Mouse (Mus musculus) MEL (cell line): ENCODE results near the gene Fam173a. TPM values are rescaled to one million over a fixed set of nuclear protein-coding genes. Genes with fewer than 3 reads are reported as not detected.

Experiments used
- DNase-seq: peaks from one replicate; pipeline ENCODE4 v3.0.0; 2011; ENCODE audit warnings: low read depth, low spot score
- H3K27ac ChIP-seq: 2 replicates; pipeline ENCODE4 v1.5.1; 2012; ENCODE audit warnings: low read depth, mild to moderate bottlenecking, control low read depth, low read length, moderate library complexity; ENCODE audit not compliant: control insufficient read depth
- H3K27me3 ChIP-seq, 2 experiments: fragments of 150-350 bp in 1 of 2; sonication (generic) in 1 of 2; 2 replicates each; pipeline ENCODE4 v1.6.1; 2012; ENCODE audit warnings: low read length in 2 of 2, mild to moderate bottlenecking in 2 of 2, improper control_type of control experiment in 1 of 2, moderate library complexity in 1 of 2; ENCODE audit not compliant: insufficient read depth in 2 of 2, control insufficient read depth in 1 of 2
- H3K36me3 ChIP-seq, 2 experiments: 2 replicates each; pipeline ENCODE4 v1.6.1; 2012 to 2014; ENCODE audit warnings: low read length in 2 of 2, improper control_type of control experiment in 1 of 2, inconsistent platforms in 1 of 2, mild to moderate bottlenecking in 1 of 2; ENCODE audit not compliant: insufficient read depth in 2 of 2, control insufficient read depth in 1 of 2
- H3K4me1 ChIP-seq, 2 experiments: fragments of 150-350 bp in 1 of 2; sonication (generic) in 1 of 2; 2 replicates each; pipeline ENCODE4 v1.6.1; 2012; ENCODE audit warnings: low read length in 2 of 2, improper control_type of control experiment in 1 of 2, mild to moderate bottlenecking in 1 of 2; ENCODE audit not compliant: insufficient read depth in 2 of 2, control insufficient read depth in 1 of 2
- H3K4me3 ChIP-seq, 2 experiments: fragments of 150-350 bp in 1 of 2; sonication (generic) in 1 of 2; 2 replicates each; pipeline ENCODE4 v1.5.1; 2012; ENCODE audit warnings: low read depth in 2 of 2, low read length in 2 of 2, mild to moderate bottlenecking in 2 of 2, moderate library complexity in 2 of 2, control low read depth in 1 of 2, improper control_type of control experiment in 1 of 2; ENCODE audit not compliant: control insufficient read depth in 1 of 2, insufficient read depth in 1 of 2
- H3K79me2 ChIP-seq: 2 replicates; pipeline ENCODE4 v1.6.1; 2012; ENCODE audit warnings: mild to moderate bottlenecking, low read length, moderate library complexity; ENCODE audit not compliant: control insufficient read depth, poor library complexity, insufficient read depth
- H3K9ac ChIP-seq: 2 replicates; pipeline ENCODE4 v1.6.1; 2012; ENCODE audit warnings: low read depth, mild to moderate bottlenecking, control low read depth, low read length, moderate library complexity; ENCODE audit not compliant: control insufficient read depth, poor library complexity, severe bottlenecking
- H3K9me3 ChIP-seq: fragments of 150-350 bp; sonication (generic); replicated peaks from 2 replicates; pipeline ENCODE4 v1.6.1; 2012; ENCODE audit warnings: mild to moderate bottlenecking, low read length, improper control_type of control experiment, moderate library complexity; ENCODE audit not compliant: insufficient read depth
- BHLHE40 ChIP-seq: IDR thresholded peaks from 2 replicates; pipeline ENCODE4 v1.6.1; 2012; ENCODE audit warnings: low read depth, mild to moderate bottlenecking, inconsistent platforms, low read length, improper control_type of control experiment, borderline replicate concordance
- CHD1 ChIP-seq: IDR thresholded peaks from 2 replicates; pipeline ENCODE4 v1.6.1; 2012; ENCODE audit warnings: low read depth, mild to moderate bottlenecking, inconsistent platforms, low read length, improper control_type of control experiment
- E2F4 ChIP-seq: IDR thresholded peaks from 2 replicates; pipeline ENCODE4 v1.6.1; 2011; ENCODE audit warnings: low read depth, low read length, improper control_type of control experiment, borderline replicate concordance
- ELF1 ChIP-seq: IDR thresholded peaks from 2 replicates; pipeline ENCODE4 v1.6.1; 2014; ENCODE audit warnings: low read depth, mild to moderate bottlenecking, inconsistent platforms, low read length, improper control_type of control experiment, moderate library complexity
- ETS1 ChIP-seq: IDR thresholded peaks from 2 replicates; pipeline ENCODE4 v1.6.1; 2012; ENCODE audit warnings: low read depth, mild to moderate bottlenecking, inconsistent platforms, low read length, improper control_type of control experiment, moderate library complexity
- GABPA ChIP-seq: IDR thresholded peaks from 2 replicates; pipeline ENCODE4 v1.6.1; 2012; ENCODE audit warnings: low read depth, mild to moderate bottlenecking, inconsistent platforms, low read length, improper control_type of control experiment, moderate library complexity
- GATA1 ChIP-seq: IDR thresholded peaks from 2 replicates; pipeline ENCODE4 v1.6.1; 2011; ENCODE audit warnings: low read depth, low read length, improper control_type of control experiment
- HCFC1 ChIP-seq: IDR thresholded peaks from 2 replicates; pipeline ENCODE4 v1.6.1; 2012; ENCODE audit warnings: low read depth, mild to moderate bottlenecking, inconsistent platforms, low read length, improper control_type of control experiment, moderate library complexity
- JUND ChIP-seq: IDR thresholded peaks from 2 replicates; pipeline ENCODE4 v1.6.1; 2011; ENCODE audit warnings: low read depth, mild to moderate bottlenecking, improper control_type of control experiment, low read length
- KAT2A ChIP-seq: conservative IDR thresholded peaks from 2 replicates; pipeline ENCODE4 v1.6.1; 2012; ENCODE audit warnings: low read depth, low read length, improper control_type of control experiment, inconsistent platforms
- MAFK ChIP-seq: IDR thresholded peaks from 2 replicates; pipeline ENCODE4 v1.6.1; 2011; ENCODE audit warnings: low read depth, mild to moderate bottlenecking, low read length, improper control_type of control experiment, borderline replicate concordance
- MAZ ChIP-seq: IDR thresholded peaks from 2 replicates; pipeline ENCODE4 v1.6.1; 2012; ENCODE audit warnings: low read depth, mild to moderate bottlenecking, inconsistent platforms, low read length, improper control_type of control experiment
- MXI1 ChIP-seq: IDR thresholded peaks from 2 replicates; pipeline ENCODE4 v1.6.1; 2011; ENCODE audit warnings: mild to moderate bottlenecking, low read depth, low read length, improper control_type of control experiment
- MYB ChIP-seq: IDR thresholded peaks from 2 replicates; pipeline ENCODE4 v1.6.1; 2011; ENCODE audit warnings: mild to moderate bottlenecking, low read depth, low read length, improper control_type of control experiment
- MYC ChIP-seq: IDR thresholded peaks from 2 replicates; pipeline ENCODE4 v1.6.1; 2011; ENCODE audit warnings: low read depth, mild to moderate bottlenecking, low read length, improper control_type of control experiment, moderate library complexity
- NRF1 ChIP-seq: IDR thresholded peaks from 2 replicates; pipeline ENCODE4 v1.6.1; 2014; ENCODE audit warnings: low read depth, mild to moderate bottlenecking, inconsistent platforms, low read length, improper control_type of control experiment, moderate library complexity; ENCODE audit not compliant: poor library complexity, insufficient read depth, severe bottlenecking
- POLR2A ChIP-seq, 2 experiments: IDR thresholded peaks; 2 replicates each; pipeline ENCODE4 v1.6.1; 2011 to 2012; ENCODE audit warnings: low read length in 2 of 2, mild to moderate bottlenecking in 2 of 2, control low read depth in 1 of 2, improper control_type of control experiment in 1 of 2, low read depth in 1 of 2, moderate library complexity in 1 of 2; ENCODE audit not compliant: control insufficient read depth in 1 of 2, insufficient read depth in 1 of 2, poor library complexity in 1 of 2
- RAD21 ChIP-seq: IDR thresholded peaks from 2 replicates; pipeline ENCODE4 v1.6.1; 2011; ENCODE audit warnings: mild to moderate bottlenecking, low read depth, low read length, improper control_type of control experiment
- RCOR1 ChIP-seq: IDR thresholded peaks from 2 replicates; pipeline ENCODE4 v1.6.1; 2012; ENCODE audit warnings: low read depth, mild to moderate bottlenecking, inconsistent platforms, low read length, improper control_type of control experiment
- SIN3A ChIP-seq: IDR thresholded peaks from 2 replicates; pipeline ENCODE4 v1.6.1; 2012; ENCODE audit warnings: low read length, improper control_type of control experiment, inconsistent platforms
- SMC3 ChIP-seq: IDR thresholded peaks from 2 replicates; pipeline ENCODE4 v1.6.1; 2011; ENCODE audit warnings: low read depth, low read length, improper control_type of control experiment
- TAL1 ChIP-seq: IDR thresholded peaks from 2 replicates; pipeline ENCODE4 v1.6.1; 2012; ENCODE audit warnings: mild to moderate bottlenecking, inconsistent platforms, low read length, moderate library complexity, mixed read lengths
- TCF12 ChIP-seq: IDR thresholded peaks from 2 replicates; pipeline ENCODE4 v1.6.1; 2014; ENCODE audit warnings: low read depth, mild to moderate bottlenecking, inconsistent platforms, low read length, improper control_type of control experiment, moderate library complexity
- UBTF ChIP-seq: IDR thresholded peaks from 2 replicates; pipeline ENCODE4 v1.6.1; 2012; ENCODE audit warnings: low read depth, mild to moderate bottlenecking, inconsistent platforms, low read length, improper control_type of control experiment, moderate library complexity, borderline replicate concordance; ENCODE audit not compliant: insufficient read depth
- USF2 ChIP-seq, 2 experiments: IDR thresholded peaks; 2 replicates each; pipeline ENCODE4 v1.6.1; 2011 to 2012; ENCODE audit warnings: improper control_type of control experiment in 2 of 2, low read length in 2 of 2, borderline replicate concordance in 1 of 2, inconsistent platforms in 1 of 2, low read depth in 1 of 2, mild to moderate bottlenecking in 1 of 2; ENCODE audit not compliant: insufficient read depth in 1 of 2
- ZKSCAN1 ChIP-seq: IDR thresholded peaks from 2 replicates; pipeline ENCODE4 v1.6.1; 2012; ENCODE audit warnings: low read depth, mild to moderate bottlenecking, inconsistent platforms, low read length, improper control_type of control experiment, moderate library complexity
- ZNF384 ChIP-seq: IDR thresholded peaks from 2 replicates; pipeline ENCODE4 v1.6.1; 2012; ENCODE audit warnings: low read depth, mild to moderate bottlenecking, inconsistent platforms, low read length, improper control_type of control experiment
- polyA plus RNA-seq, 2 experiments: library from polyadenylated mRNA; stranded (reverse) in 1 of 2; unstranded in 1 of 2; fragments of >175 nt in 1 of 2; fragments of >200 nt in 1 of 2; gene quantifications; 2 replicates each; pipeline versions ENCODE4 v1.2.1 to v1.2.4; 2012; ENCODE audit warnings: low replicate concordance in 2 of 2, low read depth in 1 of 2; ENCODE audit not compliant: insufficient read length in 2 of 2, insufficient read depth in 1 of 2, missing spikeins in 1 of 2
- total RNA-seq: library from RNA; depleted of rRNA; stranded (reverse); fragments of 300-350 nt; gene quantifications from 2 replicates; pipeline ENCODE4 v1.2.3, GENCODE M21; 2012

Fam173a gene
- total and polyA plus RNA-seq, 3 experiments = 36.6 to 39.0 TPM; not detected in 1

DNA sequence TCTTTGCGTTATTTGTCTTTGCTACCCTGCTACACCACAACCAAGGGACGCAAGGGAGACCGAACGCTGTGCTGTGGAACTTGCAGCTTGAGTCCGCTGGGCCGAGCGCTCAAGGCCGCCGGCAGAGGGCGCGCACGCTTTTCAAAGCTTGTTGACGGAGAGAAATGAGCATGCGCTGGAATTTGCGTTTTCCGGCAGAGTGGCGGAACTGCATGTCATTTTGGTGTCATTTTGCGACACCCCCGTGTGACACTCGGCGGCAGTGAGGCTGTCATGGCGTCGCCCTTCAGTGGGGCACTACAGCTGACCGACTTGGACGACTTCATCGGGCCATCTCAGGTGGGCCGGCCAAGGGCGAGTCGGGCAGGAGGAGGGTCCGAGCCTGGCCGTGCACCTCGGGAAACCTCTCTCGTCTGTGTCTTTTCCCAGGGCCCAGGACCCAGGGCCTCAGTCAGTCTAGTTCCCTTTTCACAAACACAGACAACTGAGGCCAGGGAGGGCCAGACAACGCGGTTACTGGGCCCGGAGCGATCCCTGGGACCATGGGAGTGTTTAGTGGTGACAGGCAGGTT is 19.1 kb downstream of the Fam173a start, which contains the start of gene Narfl (continued):
- TF ChIP-seq MXI1 = peak; percentile 93
- peak; percentile 96 for TF ChIP-seq SMC3

DNA sequence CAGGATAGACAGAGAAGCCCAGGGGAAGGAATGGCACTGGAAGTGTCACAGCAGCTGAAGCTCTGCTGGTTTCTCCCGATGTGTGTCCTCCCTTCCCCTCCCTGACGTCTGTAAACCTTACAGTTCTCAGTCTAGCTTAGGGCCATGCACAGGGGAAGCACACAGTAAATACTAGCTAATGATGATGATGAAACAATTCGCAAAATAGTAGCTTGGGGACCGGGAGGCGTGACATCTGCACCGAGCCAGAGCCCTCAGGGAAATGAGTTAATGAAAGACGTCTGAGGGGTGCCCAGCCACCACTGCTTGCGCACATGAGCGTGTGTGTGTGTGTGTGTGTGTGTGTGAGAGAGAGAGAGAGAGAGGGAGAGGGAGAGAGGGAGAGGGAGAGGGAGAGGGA is 23.4 kb downstream of the Fam173a start:
- H3K9ac ChIP-seq = peak overlapping the region; percentile 45; the same call in 1 of the 2 replicates
- no peaks in the 10 kb centered on the region for H3K36me3 ChIP-seq
- DNase-seq = no peak
- peaks cover 6% of the 10 kb centered on the region for H3K79me2 ChIP-seq
- TF ChIP-seq GATA1 (no peak), CHD1 (no peak), KAT2A (no peak), MYB (no peak), TAL1 (no peak), SMC3 (no peak), GABPA (no peak), UBTF (no peak), TCF12 (no peak), MAFK (no peak), ZNF384 (no peak), POLR2A (IDR thresholded peaks at IDR 0.05; ENCODE audit: control insufficient read depth in 1 of 2, insufficient read depth in 1 of 2, low read depth in 1 of 2, low read length in 2 of 2, poor library complexity in 1 of 2) (no peak), ELF1 (no peak), RCOR1 (no peak), SIN3A (no peak), MAZ (no peak), ETS1 (no peak)
- peak overlapping the region; percentile 16 to 25; a peak in 2 of 4 replicates for H3K4me3 ChIP-seq
- peaks cover 0 to 6% of the 10 kb centered on the region in 2 experiments; a peak in 3 of 4 replicates for H3K4me1 ChIP-seq
- no peaks in the 10 kb centered on the region for H3K9me3 ChIP-seq
- H3K27ac ChIP-seq = no peak overlapping the region
- H3K27me3 ChIP-seq = peaks cover 8 to 11% of the 10 kb centered on the region in 2 experiments

DNA sequence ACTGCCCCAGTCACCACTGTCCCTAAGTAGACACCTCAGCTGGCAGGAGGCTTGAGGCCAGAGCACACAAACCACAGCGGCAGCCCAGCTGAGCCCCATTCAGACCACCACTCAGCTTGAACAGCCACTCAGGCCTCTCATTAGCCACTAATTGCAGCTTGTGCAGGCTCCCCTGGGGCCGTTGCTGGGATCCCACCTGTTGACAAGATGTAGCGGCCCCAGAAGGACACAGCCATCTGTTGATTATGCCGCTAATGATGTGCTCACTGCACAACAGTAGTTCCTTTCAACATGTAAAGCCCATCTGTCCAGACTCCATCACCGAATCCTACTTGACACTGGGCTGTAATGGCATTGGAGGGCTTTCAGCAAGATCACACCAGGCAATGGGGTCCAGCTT is 26.8 kb downstream of the Fam173a start:
- TF ChIP-seq GATA1 (no peak), MAFK (no peak), MAZ (no peak), MXI1 (no peak), BHLHE40 (no peak), RAD21 (no peak), GABPA (no peak), JUND (no peak), CHD1 (no peak), TCF12 (no peak), ZKSCAN1 (no peak), MYC (no peak), HCFC1 (no peak), USF2 (IDR thresholded peaks at IDR 0.05; ENCODE audit: borderline replicate concordance in 1 of 2, insufficient read depth in 1 of 2, low read depth in 1 of 2, low read length in 2 of 2) (no peak), E2F4 (no peak), NRF1 (no peak), MYB (no peak)
- H3K27me3 ChIP-seq = peaks cover 14 to 17% of the 10 kb centered on the region in 2 experiments
- H3K9ac ChIP-seq = no peak overlapping the region
- no peaks in the 10 kb centered on the region for H3K79me2 ChIP-seq
- no peak overlapping the region for H3K27ac ChIP-seq
- no peaks in the 10 kb centered on the region; a peak in 2 of 4 replicates for H3K4me1 ChIP-seq
- no peak overlapping the region for H3K4me3 ChIP-seq
- DNase-seq = no peak
- H3K36me3 ChIP-seq = no peaks in the 10 kb centered on the region
- H3K9me3 ChIP-seq = no peaks in the 10 kb centered on the region
